Mouse (Mus musculus) brain, embryonic 14.5 days (tissue): ENCODE measurements around the gene Gnpnat1.

Experiments used
- CTCF ChIP-seq: fragments of 200-500 bp; IDR thresholded peaks from 2 replicates; pipeline ENCODE4 v1.5.1; 2012; ENCODE audit warnings: inconsistent platforms, mild to moderate bottlenecking, moderate library complexity, borderline replicate concordance; ENCODE audit not compliant: insufficient read depth, insufficient read length; ENCODE audit errors: extremely low read depth
- POLR2A ChIP-seq: fragments of 200-500 bp; IDR thresholded peaks from 2 replicates; pipeline ENCODE4 v1.6.1; 2012; ENCODE audit warnings: mild to moderate bottlenecking, inconsistent platforms, borderline replicate concordance; ENCODE audit not compliant: poor library complexity, insufficient read depth, insufficient read length, severe bottlenecking; ENCODE audit errors: extremely low read depth

DNA sequence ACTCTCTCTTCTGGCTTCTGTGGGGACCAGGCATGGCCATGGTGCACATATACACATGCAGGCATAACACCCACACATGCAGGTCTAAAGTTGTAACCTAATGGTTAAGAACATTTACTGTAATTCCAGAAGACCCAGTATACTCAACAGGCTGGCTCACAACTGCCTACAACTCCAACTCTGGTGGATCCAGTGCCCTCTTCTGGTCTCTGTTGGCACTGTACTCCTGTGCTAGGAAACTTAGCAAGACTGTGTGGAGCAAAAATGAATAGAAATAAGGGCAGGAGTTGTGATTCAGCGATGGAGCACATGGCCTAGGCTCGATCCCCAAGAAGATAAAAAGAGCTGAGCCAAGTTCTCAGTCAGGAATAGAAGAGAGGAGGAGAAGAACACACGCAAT is 4.9 kb downstream of the Gnpnat1 start:
- peak; percentile 22; the same call in 1 of the 2 replicates for TF ChIP-seq CTCF
- TF ChIP-seq POLR2A = no peak
